8 mouse cellular contexts compared by ENCODE assay signal in the genomic region with DNA sequence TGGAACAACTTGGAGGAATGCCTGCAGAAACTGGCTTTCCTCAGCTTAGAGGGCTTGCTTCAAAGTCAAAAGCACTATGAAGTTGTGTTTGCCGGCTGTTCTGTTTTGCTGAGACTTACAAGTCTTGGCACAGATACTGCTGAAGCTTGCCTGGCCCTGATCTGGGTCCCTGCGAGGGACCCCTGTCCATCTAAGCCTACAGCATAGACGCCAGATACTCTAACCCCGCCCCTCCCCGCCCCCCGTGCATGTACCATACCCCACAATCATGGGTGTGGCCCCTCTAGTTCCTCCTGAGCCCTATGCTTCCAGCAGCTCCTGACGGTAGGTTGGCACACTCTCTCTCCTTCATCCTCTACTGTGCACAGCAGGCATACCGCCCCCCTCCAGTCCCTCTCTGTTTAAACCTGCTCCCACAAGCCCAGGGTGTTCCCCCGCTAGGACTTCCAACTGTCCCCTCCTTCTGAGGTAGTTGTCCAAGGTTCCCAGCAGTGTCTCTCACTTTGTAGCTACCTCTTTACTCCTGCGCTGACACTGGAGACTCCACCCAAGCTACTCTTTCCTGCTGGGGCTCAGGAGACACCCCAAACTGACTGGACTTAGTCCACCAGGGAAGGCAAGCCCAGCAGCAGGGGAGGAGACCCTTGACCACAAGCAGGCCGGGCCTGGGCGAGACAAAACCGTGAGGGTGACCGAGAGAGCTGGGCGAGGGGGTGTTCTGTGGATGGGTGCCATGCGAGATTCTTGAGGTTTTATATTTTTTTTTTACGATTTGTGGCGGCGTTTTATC. TPM values are rescaled to one million over a fixed set of nuclear protein-coding genes. Genes with fewer than 3 reads are reported as not detected.
DNase-seq lines count a peak whose midpoint lies in the region; ATAC-seq lines count a peak whose summit lies in the region.

No protein-coding gene starts in this region.

- no peaks in the 10 kb centered on the region for H3K36me3 ChIP-seq in forebrain, embryonic 12.5 days (replicated peaks)
- peaks cover 5% of the 10 kb centered on the region; the same call in 1 of the 2 replicates for H3K36me3 ChIP-seq in limb, embryonic 13.5 days
- no peaks in the 10 kb centered on the region for H3K36me3 ChIP-seq in stomach, embryonic 15.5 days

- H3K9me3 ChIP-seq in forebrain, embryonic 12.5 days: no peaks in the 10 kb centered on the region
- no peaks in the 10 kb centered on the region for H3K9me3 ChIP-seq in limb, embryonic 13.5 days
- H3K9me3 ChIP-seq in stomach, embryonic 15.5 days: no peaks in the 10 kb centered on the region

- 12% methylated on average over 19 of the region's 19 CpGs for WGBS in forebrain, embryonic 12.5 days
- WGBS in limb, embryonic 13.5 days: 13% methylated on average over 19 of the region's 19 CpGs
- WGBS in stomach, embryonic 15.5 days: 18% methylated on average over 18 of the region's 19 CpGs

- peaks cover 33% of the 10 kb centered on the region for H3K4me1 ChIP-seq in forebrain, embryonic 12.5 days
- H3K4me1 ChIP-seq in limb, embryonic 13.5 days: peaks cover 19% of the 10 kb centered on the region
- peaks cover 19% of the 10 kb centered on the region for H3K4me1 ChIP-seq in stomach, embryonic 15.5 days

- no peak overlapping the region for H3K27ac ChIP-seq in forebrain, embryonic 12.5 days
- H3K27ac ChIP-seq in limb, embryonic 13.5 days: no peak overlapping the region
- peak overlapping the region; percentile 19; the same call in 1 of the 2 replicates for H3K27ac ChIP-seq in stomach, embryonic 15.5 days

- peak overlapping the region; percentile 97 for H3K4me2 ChIP-seq in forebrain, embryonic 12.5 days
- H3K4me2 ChIP-seq in limb, embryonic 13.5 days (replicated peaks): peak overlapping the region; percentile 86
- H3K4me2 ChIP-seq in stomach, embryonic 15.5 days: peak overlapping the region; percentile 99

- peak; percentile 24; the same call in 1 of the 2 replicates for ATAC-seq in forebrain, embryonic 12.5 days (ENCODE audit: low FRiP score)
- no peak for ATAC-seq in limb, embryonic 13.5 days (ENCODE audit: low FRiP score, low read depth)
- no peak for ATAC-seq in stomach, embryonic 15.5 days (ENCODE audit: insufficient read depth, low FRiP score, low read depth)
- ATAC-seq in megakaryocyte progenitor cell, adult 5-6 weeks (replicated peaks; ENCODE audit: poor library complexity): no peak

- peak overlapping the region; percentile 71; the same call in 1 of the 2 replicates for H3K9ac ChIP-seq in forebrain, embryonic 12.5 days
- 0 out of 2 replicates have a peak overlapping the region, but pooled peaks have one; percentile 31 for H3K9ac ChIP-seq in limb, embryonic 13.5 days
- no peak overlapping the region for H3K9ac ChIP-seq in stomach, embryonic 15.5 days

- DNase-seq in ovary, postnatal 36 days (ENCODE audit: low spot score): peak; percentile 8
- no peak for DNase-seq in ovary, postnatal 14 days (ENCODE audit: low spot score)
- no peak for DNase-seq in kidney, postnatal 10 days
- DNase-seq in adrenal gland, postnatal 25 days: no peak

- peak overlapping the region; percentile 60 for H3K4me3 ChIP-seq in forebrain, embryonic 12.5 days (replicated peaks)
- peak overlapping the region; percentile 56 for H3K4me3 ChIP-seq in limb, embryonic 13.5 days
- H3K4me3 ChIP-seq in stomach, embryonic 15.5 days (replicated peaks): peak overlapping the region; percentile 55; the same call in 1 of the 2 replicates

- peaks cover 37% of the 10 kb centered on the region for H3K27me3 ChIP-seq in forebrain, embryonic 12.5 days
- H3K27me3 ChIP-seq in limb, embryonic 13.5 days: peaks cover 18% of the 10 kb centered on the region
- H3K27me3 ChIP-seq in stomach, embryonic 15.5 days (replicated peaks): peaks cover 11% of the 10 kb centered on the region; the same call in 1 of the 2 replicates

RNA-seq across cellular contexts. Expression of a gene that starts 12.1 kb away (rescaled TPM):
- 79.8 and 81.5 TPM in 2 replicates for polyA plus RNA-seq in forebrain, embryonic 12.5 days (2016; fragmentation: Nextera tagmentation; extraction: Ambion mirVana)
- polyA plus RNA-seq in limb, embryonic 13.5 days (2015; fragmentation: Nextera tagmentation; extraction: Ambion mirVana): 15.4 and 16.9 TPM in 2 replicates
- 21.6 and 22.2 TPM in 2 replicates for polyA plus RNA-seq in stomach, embryonic 15.5 days (2015; fragmentation: Nextera tagmentation; extraction: Ambion mirVana)
- total RNA-seq in megakaryocyte progenitor cell, adult 5-6 weeks (2015): 2.6 and 2.9 TPM in 2 replicates
- 1.8 and 5.4 TPM in 2 replicates for total RNA-seq in megakaryocyte progenitor cell, adult 5-6 weeks (2017)
- 32.8 and 33.7 TPM in 2 replicates for total RNA-seq in adrenal gland, postnatal 25 days (2021)
